Mouse (Mus musculus) stomach, postnatal 0 days (tissue): ENCODE results near the gene Nell1. TPM values are rescaled to one million over a fixed set of nuclear protein-coding genes. Genes with fewer than 3 reads are reported as not detected.

Experiments used
- ATAC-seq: fragments of 200-750 bp; cut with Nextera tagmentation; 2 replicates; pipeline ENCODE4 v1.8.0; 2017; ENCODE audit not compliant: low FRiP score, low TSS enrichment
- DNase-seq: peaks from one replicate; pipeline ENCODE4 v3.0.0-alpha.2; 2016; ENCODE audit warnings: low spot score
- H3K27ac ChIP-seq: fragments of 300-500 bp; sonication (generic); replicated peaks from 2 replicates; pipeline ENCODE4 v1.5.1; 2014; ENCODE audit warnings: mild to moderate bottlenecking, control low read depth
- H3K27me3 ChIP-seq: fragments of 300-500 bp; sonication (generic); 2 replicates; pipeline ENCODE4 v1.6.1; 2014; ENCODE audit warnings: low read length; ENCODE audit not compliant: control insufficient read depth, insufficient read depth
- H3K36me3 ChIP-seq: fragments of 300-500 bp; sonication (generic); 2 replicates; pipeline ENCODE4 v1.6.1; 2014; ENCODE audit warnings: low read length, mixed read lengths; ENCODE audit not compliant: control insufficient read depth, insufficient read depth
- H3K4me1 ChIP-seq: fragments of 300-500 bp; sonication (generic); replicated peaks from 2 replicates; pipeline ENCODE4 v1.6.1; 2014; ENCODE audit warnings: antibody characterized with exemption; ENCODE audit not compliant: control insufficient read depth, insufficient read depth
- H3K4me2 ChIP-seq: fragments of 300-500 bp; sonication (generic); replicated peaks from 2 replicates; pipeline ENCODE4 v1.6.1; 2014; ENCODE audit warnings: low read depth, mild to moderate bottlenecking, control low read depth, moderate library complexity
- H3K4me3 ChIP-seq: fragments of 300-500 bp; sonication (generic); 2 replicates; pipeline ENCODE4 v1.5.1; 2014; ENCODE audit warnings: low read depth, low read length, control low read depth
- H3K9ac ChIP-seq: fragments of 300-500 bp; sonication (generic); 2 replicates; pipeline ENCODE4 v1.6.1; 2014; ENCODE audit warnings: mild to moderate bottlenecking, low read length, control low read depth, mixed read lengths
- H3K9me3 ChIP-seq: fragments of 300-500 bp; sonication (generic); 2 replicates; pipeline ENCODE4 v1.6.1; 2016; ENCODE audit warnings: low read length; ENCODE audit not compliant: control insufficient read depth
- CTCF ChIP-seq: IDR thresholded peaks from 2 replicates; pipeline ENCODE4 v1.5.1; 2016; ENCODE audit warnings: antibody characterized with exemption, low read depth, mild to moderate bottlenecking, moderate library complexity
- EP300 ChIP-seq: optimal IDR thresholded peaks from 2 replicates; pipeline ENCODE3; 2016; ENCODE audit warnings: antibody characterized with exemption
- WGBS: fragments of 180-500 bp; shearing (Covaris S2); extraction: QIAGEN DNeasy Blood & Tissue Kit; methylation state at CpG from one replicate; pipeline ENCODE4 v1.1.7; 2014; 5-methylcytosine and 5-hydroxymethylcytosine counted together
- polyA plus RNA-seq: library from polyadenylated mRNA; unstranded; fragments of >200 nt; fragmentation: Nextera tagmentation; extraction: Ambion mirVana; gene quantifications from 2 replicates; pipeline ENCODE4 v1.2.1, GENCODE M21; 2015

Nell1 gene
- polyA plus RNA-seq, 1 experiment from 2014 or later = 1.8 TPM

- Histone ChIP-seq H3K4me3 (no peak overlapping the region), H3K9ac (no peak overlapping the region), H3K4me2 (no peak overlapping the region), H3K36me3 (no peaks in the 10 kb centered on the region), H3K9me3 (no peaks in the 10 kb centered on the region), H3K4me1 (no peaks in the 10 kb centered on the region), H3K27ac (no peak overlapping the region), H3K27me3 (no peaks in the 10 kb centered on the region)
- ATAC-seq (no peak), DNase-seq (no peak)
- TF ChIP-seq CTCF (no peak), EP300 (no peak)
- WGBS = 72% methylated on average over 8 of the region's 8 CpGs
These were observed 614.2 kb downstream of the Nell1 start for GRCm38 (mm10) chr7:50588642-50589424.

DNA sequence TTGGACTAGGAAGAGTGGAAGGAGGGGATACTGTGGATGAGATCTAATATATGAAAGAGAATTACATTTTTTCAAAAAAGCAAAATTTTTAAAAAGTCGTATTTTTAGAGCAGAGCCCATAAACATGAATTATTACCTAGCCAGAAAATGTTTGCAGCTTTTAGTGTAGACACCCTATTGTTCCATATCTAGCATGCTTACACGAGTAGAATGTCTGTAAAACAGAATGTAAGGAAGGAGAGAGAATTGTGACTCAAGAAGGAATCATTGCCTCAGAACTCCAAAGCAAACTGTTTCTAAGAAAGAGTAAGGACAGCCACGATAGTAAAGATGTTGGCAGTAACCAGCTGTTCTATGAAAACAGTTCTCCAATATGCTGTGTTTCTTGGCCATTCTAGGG is 624.2 kb downstream of the Nell1 start, which contains the start of gene 4933405O20Rik:
Gene 4933405O20Rik (plus strand): TSS at position 301 of the 400 bp plus-strand sequence.
- H3K27ac ChIP-seq = no peak within 1 kb of the TSS
- no peaks in the 10 kb centered on the region for H3K9me3 ChIP-seq
- WGBS = 62% methylated on average over 3 of the region's 3 CpGs
- TF ChIP-seq CTCF = no peak
- no peak for TF ChIP-seq EP300
- no peak within 1 kb of the TSS for H3K4me2 ChIP-seq
- DNase-seq = no peak
- no peak within 1 kb of the TSS for H3K4me3 ChIP-seq
- no peaks in the 10 kb centered on the region for H3K4me1 ChIP-seq
- no peak within 1 kb of the TSS for H3K9ac ChIP-seq
- ATAC-seq = no peak
- H3K36me3 ChIP-seq = no peaks in the 10 kb centered on the region
- no peaks in the 10 kb centered on the region for H3K27me3 ChIP-seq

DNA sequence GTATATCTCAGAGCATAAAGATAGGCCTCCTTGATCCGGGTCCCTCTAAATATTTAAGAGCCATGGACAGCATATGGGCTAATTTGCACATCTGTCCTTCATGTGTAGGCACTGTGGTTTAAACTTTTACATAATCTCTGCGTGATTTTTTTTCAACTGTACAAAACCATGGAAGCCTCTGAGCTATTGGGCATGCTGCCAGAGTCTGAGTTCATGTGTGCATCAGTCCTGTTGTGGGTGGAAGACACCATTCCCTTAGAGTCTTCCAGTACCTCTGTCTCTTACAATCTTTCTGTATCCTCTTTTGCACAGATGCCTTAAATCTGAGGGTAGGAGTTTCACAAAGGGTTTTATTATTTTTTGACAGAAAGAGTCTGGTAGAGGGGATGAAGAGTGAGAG is 639.4 kb downstream of the Nell1 start:
- ATAC-seq = no peak
- Histone ChIP-seq H3K4me3 (no peak overlapping the region), H3K4me1 (no peaks in the 10 kb centered on the region), H3K27ac (no peak overlapping the region), H3K36me3 (no peaks in the 10 kb centered on the region), H3K4me2 (no peak overlapping the region), H3K9ac (no peak overlapping the region), H3K9me3 (no peaks in the 10 kb centered on the region), H3K27me3 (no peaks in the 10 kb centered on the region)
- 53% methylated on average over 2 of the region's 2 CpGs for WGBS
- no peak for TF ChIP-seq CTCF
- TF ChIP-seq EP300 = no peak
- no peak for DNase-seq

DNA sequence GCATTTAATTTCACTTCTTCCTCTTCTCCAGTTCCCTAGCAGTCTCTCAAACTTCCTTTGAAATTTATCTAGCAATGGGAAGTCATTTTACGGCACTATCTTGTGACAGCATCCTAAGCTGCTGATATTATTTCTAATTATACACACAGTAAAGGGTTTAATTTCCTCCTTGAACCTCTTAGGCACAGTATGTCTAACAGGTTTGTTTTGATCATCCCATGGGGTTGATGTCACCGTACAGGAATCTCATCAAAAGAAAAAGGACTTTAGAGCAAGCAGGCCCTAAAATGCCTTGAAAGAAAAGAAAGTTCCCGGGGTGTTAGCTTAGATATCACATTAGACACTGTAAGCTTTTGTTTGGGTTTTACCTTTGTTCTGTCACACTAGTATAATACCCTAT is 654.5 kb downstream of the Nell1 start:
- Histone ChIP-seq H3K9ac (no peak overlapping the region), H3K27me3 (no peaks in the 10 kb centered on the region), H3K4me3 (no peak overlapping the region), H3K27ac (no peak overlapping the region), H3K36me3 (no peaks in the 10 kb centered on the region), H3K4me1 (no peaks in the 10 kb centered on the region), H3K9me3 (no peaks in the 10 kb centered on the region), H3K4me2 (no peak overlapping the region)
- ATAC-seq (no peak), DNase-seq (no peak)
- WGBS = 32% methylated on average over 3 of the region's 3 CpGs
- TF ChIP-seq EP300 (no peak), CTCF (no peak)

DNA sequence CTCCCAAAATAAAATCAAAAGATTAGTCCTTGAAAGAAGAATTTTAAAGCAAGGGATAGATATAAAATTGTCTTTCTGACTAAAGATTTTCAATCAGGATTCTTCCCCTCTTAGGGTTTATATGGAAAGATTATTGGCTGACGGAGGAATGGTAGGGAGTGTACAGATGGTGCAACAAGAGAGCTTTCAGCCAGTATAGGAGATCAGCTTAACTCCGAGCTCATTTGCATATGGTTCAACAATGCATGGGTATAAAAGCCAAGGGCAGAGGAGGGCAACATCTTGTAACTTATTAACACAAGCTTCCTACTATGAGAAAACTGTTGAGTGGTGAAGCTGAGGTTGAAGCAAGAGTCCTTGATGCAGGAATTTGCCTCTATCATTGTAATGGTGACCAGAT is 658.5 kb downstream of the Nell1 start:
- no peaks in the 10 kb centered on the region for H3K27me3 ChIP-seq
- 78% methylated on average over 2 of the region's 2 CpGs for WGBS
- H3K9ac ChIP-seq = no peak overlapping the region
- no peaks in the 10 kb centered on the region for H3K36me3 ChIP-seq
- no peaks in the 10 kb centered on the region for H3K9me3 ChIP-seq
- no peak overlapping the region for H3K4me2 ChIP-seq
- no peak overlapping the region for H3K4me3 ChIP-seq
- no peak for ATAC-seq
- no peak for DNase-seq
- TF ChIP-seq CTCF (no peak), EP300 (no peak)
- H3K27ac ChIP-seq = no peak overlapping the region
- no peaks in the 10 kb centered on the region for H3K4me1 ChIP-seq

GRCm38 (mm10) chr7:50672266-50672665 is 697.6 kb downstream of the Nell1 start:
- Histone ChIP-seq H3K4me2 (no peak overlapping the region), H3K36me3 (no peaks in the 10 kb centered on the region), H3K9ac (no peak overlapping the region), H3K27me3 (no peaks in the 10 kb centered on the region), H3K9me3 (no peaks in the 10 kb centered on the region), H3K27ac (no peak overlapping the region), H3K4me1 (no peaks in the 10 kb centered on the region), H3K4me3 (no peak overlapping the region)
- ATAC-seq = no peak
- no peak for DNase-seq
- WGBS = 62% methylated on average over 4 of the region's 4 CpGs
- TF ChIP-seq EP300 = no peak
- TF ChIP-seq CTCF = no peak
